Mouse (Mus musculus) G1E (cell line): Measurements from ENCODE around the gene Moap1.

Experiments
- CTCF ChIP-seq: IDR thresholded peaks from 2 replicates; pipeline ENCODE4 v1.5.1; 2012; ENCODE audit warnings: low read depth, low read length, inconsistent platforms, mixed read lengths
- GATA1 ChIP-seq: IDR thresholded peaks from 2 replicates; pipeline ENCODE4 v1.6.1; 2012; ENCODE audit warnings: borderline replicate concordance, low read length, inconsistent platforms, mixed read lengths
- POLR2AphosphoS5 ChIP-seq: IDR thresholded peaks from 2 replicates; pipeline ENCODE4 v1.6.1; 2012; ENCODE audit warnings: low read depth, low read length, inconsistent platforms; ENCODE audit not compliant: insufficient replicate concordance
- TAL1 ChIP-seq: conservative IDR thresholded peaks from 2 replicates; pipeline ENCODE4 v1.6.1; 2012; ENCODE audit warnings: low read depth, low read length, inconsistent platforms, mixed read lengths

DNA sequence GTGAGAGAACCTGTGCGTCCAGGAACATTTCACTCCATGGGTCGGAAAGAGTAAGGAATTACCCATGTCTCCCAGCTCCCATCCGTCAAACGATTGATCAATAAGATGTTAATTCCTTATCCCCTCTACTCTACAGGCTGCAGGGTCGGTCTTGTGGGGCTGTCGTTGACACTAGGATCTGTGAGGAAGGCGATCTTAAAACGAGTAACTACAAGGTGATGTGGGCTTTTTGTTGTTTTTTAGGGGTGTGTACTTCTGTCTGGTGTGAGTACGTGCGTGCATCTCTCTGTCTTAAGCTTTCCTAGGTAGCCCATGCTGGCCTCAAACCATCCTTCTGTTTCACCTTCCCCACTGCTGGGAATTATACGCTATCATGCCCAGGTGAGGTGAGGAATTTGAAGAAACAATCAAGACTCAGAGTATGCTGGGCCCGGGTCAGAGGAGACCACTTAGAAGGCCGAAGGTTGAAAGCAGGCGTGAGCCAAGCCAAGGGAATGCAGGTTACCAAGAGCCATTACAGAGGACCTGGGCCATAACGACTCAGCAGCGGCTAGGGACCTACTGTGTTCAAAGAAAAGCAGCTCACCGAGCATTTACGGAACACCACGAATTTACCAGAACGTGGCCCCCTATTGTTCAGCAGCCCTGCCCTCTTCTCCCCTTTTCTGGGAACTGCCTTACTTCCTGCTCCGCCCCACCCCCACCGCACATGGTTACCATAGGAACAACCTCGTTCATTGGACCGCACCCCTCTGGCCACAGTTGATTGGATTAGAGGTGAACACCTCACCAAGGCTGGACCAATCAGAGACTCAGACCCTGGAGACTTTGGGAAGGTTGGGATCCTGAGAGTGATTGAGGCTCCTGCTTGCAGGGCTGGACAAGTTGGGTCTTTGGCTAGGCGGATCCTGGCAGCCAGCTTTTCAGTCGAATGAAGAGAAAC lies 13.3 kb downstream of the Moap1 start:
- TF ChIP-seq GATA1 (no peak), POLR2AphosphoS5 (no peak), CTCF (no peak), TAL1 (no peak)
